9 mouse cellular contexts compared by ENCODE assay signal in genomic region chr10:94690376-94690775, GRCm38 (mm10). TPM values are rescaled to one million over a fixed set of nuclear protein-coding genes. Genes with fewer than 3 reads are reported as not detected.
DNase-seq lines count a peak whose midpoint lies in the region; ATAC-seq and TF ChIP-seq lines count a peak whose summit lies in the region.
"Had no signal": no experiment of that assay in that cellular context is flagged by ENCODE, and none has a peak within 500 bp of the region (broad histone marks: within the 10 kb centered on the region; RNA-seq: fewer than 3 reads in every experiment).

No protein-coding gene starts in this region.

- H3K4me1 ChIP-seq in heart, embryonic 11.5 days (ENCODE audit: control insufficient read depth, insufficient read depth, low read length) = peaks cover 6% of the 10 kb centered on the region
- H3K4me1 ChIP-seq in liver, embryonic 14.5 days (replicated peaks; ENCODE audit: control insufficient read depth in 2 of 2, insufficient read depth in 2 of 2, low read length in 1 of 2) = peaks cover 12 to 13% of the 10 kb centered on the region in 2 experiments

- no peak overlapping the region for H3K4me3 ChIP-seq in heart, embryonic 11.5 days (ENCODE audit: low read depth, low read length)
- H3K4me3 ChIP-seq in liver, embryonic 14.5 days (ENCODE audit: insufficient read depth in 1 of 2, low read depth in 2 of 2, low read length in 2 of 2) = peak overlapping the region; percentile 8; a peak in 2 of 4 replicates

- peak overlapping the region; percentile 31; the same call in 1 of the 2 replicates for H3K4me2 ChIP-seq in heart, embryonic 11.5 days
- H3K4me2 ChIP-seq in liver, embryonic 14.5 days (ENCODE audit: low read depth) = peak overlapping the region; percentile 72

- no peak for DNase-seq in heart, adult 8-10 months (ENCODE audit: low spot score)
- peak; percentile 12 for DNase-seq in thymus, postnatal 14 days
- no peak for DNase-seq in thymus, adult 18-20 months
- no peak for DNase-seq in liver, embryonic 14.5 days (ENCODE audit: low read depth in 3 of 3, low spot score in 3 of 3)
- DNase-seq in right cerebral cortex, postnatal 25 days = no peak
- DNase-seq in urinary bladder, adult 18-20 months (ENCODE audit: low spot score in 2 of 2) = no peak

- TF ChIP-seq EP300 in liver, embryonic 14.5 days (IDR thresholded peaks at IDR 0.05; ENCODE audit: low read depth) = no peak

- H3K9ac ChIP-seq in heart, embryonic 11.5 days (ENCODE audit: low read depth, low read length) = no peak overlapping the region
- H3K9ac ChIP-seq in liver, embryonic 14.5 days (replicated peaks) = no peak overlapping the region
- H3K9ac ChIP-seq: kidney, embryonic 15.5 days had no signal

- TF ChIP-seq CTCF in liver, embryonic 14.5 days (IDR thresholded peaks at IDR 0.05; ENCODE audit: low read depth) = no peak

- H3K27me3 ChIP-seq in heart, embryonic 11.5 days (ENCODE audit: control insufficient read depth, insufficient read depth, low read length) = no peaks in the 10 kb centered on the region
- no peaks in the 10 kb centered on the region for H3K27me3 ChIP-seq in liver, embryonic 14.5 days (ENCODE audit: control insufficient read depth, insufficient read depth, low read length)
- H3K27me3 ChIP-seq: kidney, embryonic 15.5 days had no signal

- H3K36me3 ChIP-seq in heart, embryonic 11.5 days (ENCODE audit: control insufficient read depth, insufficient read depth, low read length) = no peaks in the 10 kb centered on the region
- no peaks in the 10 kb centered on the region for H3K36me3 ChIP-seq in liver, embryonic 14.5 days (replicated peaks; ENCODE audit: control insufficient read depth, insufficient read depth, low read depth)

- H3K9me3 ChIP-seq in heart, embryonic 11.5 days (replicated peaks; ENCODE audit: control insufficient read depth, low read length) = no peaks in the 10 kb centered on the region
- H3K9me3 ChIP-seq in liver, embryonic 14.5 days (ENCODE audit: control insufficient read depth, low read length) = no peaks in the 10 kb centered on the region

- 56% methylated on average over 1 of the region's 1 CpGs for WGBS in heart, embryonic 11.5 days (ENCODE audit: insufficient replicate concordance)
- WGBS in liver, embryonic 14.5 days (ENCODE audit: insufficient replicate concordance) = 0% methylated on average over 1 of the region's 1 CpGs

- ATAC-seq in heart, embryonic 11.5 days (replicated peaks; ENCODE audit: insufficient number of reproducible peaks, low FRiP score, low TSS enrichment) = no peak
- no peak for ATAC-seq in liver, embryonic 14.5 days (ENCODE audit: insufficient read depth)
- ATAC-seq in cerebellum, adult (ENCODE audit: insufficient number of reproducible peaks, low FRiP score, low TSS enrichment) = no peak

- no peak overlapping the region for H3K27ac ChIP-seq in heart, embryonic 11.5 days (ENCODE audit: low read depth, low read length)
- H3K27ac ChIP-seq in liver, embryonic 14.5 days = no peak overlapping the region
- H3K27ac ChIP-seq: kidney, embryonic 15.5 days had no signal

RNA-seq across cellular contexts. Expression of gene Cep83, which starts 1.9 kb away (rescaled TPM):
- polyA plus RNA-seq in heart, embryonic 11.5 days (2014; fragmentation: Nextera tagmentation; extraction: Ambion mirVana) = 20.3 and 20.7 TPM in 2 replicates
- 10 to 100 TPM; 18.3 to 21.4 (median 20.2) TPM for total RNA-seq in heart, adult 8-10 months (2022)
- polyA plus RNA-seq in liver, embryonic 14.5 days (2012; rRNA removed) = 4.5 and 9.0 TPM in 2 replicates
- polyA plus RNA-seq in liver, embryonic 14.5 days (2014; fragmentation: Nextera tagmentation; extraction: Ambion mirVana) = 9.7 and 10.8 TPM in 2 replicates
